Mouse (Mus musculus): ENCODE measurements at regions not wholly inside any gene's neighbourhood (a gene's known extent, or its start where the extent isn't known, plus 50 kb on each side); places are given as distances from the start of the nearest gene placed in this dataset.

- Histone ChIP-seq H3K27ac (ENCODE audit: control insufficient read depth, low read depth, low read length) (no peak overlapping the region), H3K79me2 (ENCODE audit: control insufficient read depth, insufficient read depth, low read length, poor library complexity) (no peaks in the 10 kb centered on the region), H3K4me3 (ENCODE audit: control insufficient read depth in 1 of 2, insufficient read depth in 1 of 2, low read depth in 2 of 2, low read length in 2 of 2) (no peak overlapping the region), H3K4me1 (ENCODE audit: control insufficient read depth in 1 of 2, insufficient read depth in 2 of 2, low read length in 2 of 2) (no peaks in the 10 kb centered on the region), H3K9me3 (replicated peaks; ENCODE audit: insufficient read depth, low read length) (no peaks in the 10 kb centered on the region), H3K36me3 (ENCODE audit: control insufficient read depth in 1 of 2, insufficient read depth in 2 of 2, low read length in 2 of 2) (no peaks in the 10 kb centered on the region), H3K9ac (ENCODE audit: control insufficient read depth, low read depth, low read length, poor library complexity, severe bottlenecking) (no peak overlapping the region), H3K27me3 (ENCODE audit: control insufficient read depth in 1 of 2, insufficient read depth in 2 of 2, low read length in 2 of 2) (no peaks in the 10 kb centered on the region)
- no peak for DNase-seq (ENCODE audit: low read depth, low spot score)
- TF ChIP-seq MXI1 (IDR thresholded peaks at IDR 0.05; ENCODE audit: low read depth, low read length): no peak
- no peak for TF ChIP-seq KAT2A (conservative IDR thresholded peaks at IDR 0.05; ENCODE audit: low read depth, low read length)
- no peak for TF ChIP-seq BHLHE40 (IDR thresholded peaks at IDR 0.05; ENCODE audit: borderline replicate concordance, low read depth, low read length)
- no peak for TF ChIP-seq UBTF (IDR thresholded peaks at IDR 0.05; ENCODE audit: borderline replicate concordance, insufficient read depth, low read depth, low read length)
These were observed 266.7 kb downstream of the Gpat3 start for GRCm38 (mm10) chr5:101112151-101112769.

- TF ChIP-seq MAZ (IDR thresholded peaks at IDR 0.05; ENCODE audit: low read depth, low read length): no peak
- TF ChIP-seq MXI1 (IDR thresholded peaks at IDR 0.05; ENCODE audit: low read depth, low read length): no peak
- no peak for TF ChIP-seq ZKSCAN1 (IDR thresholded peaks at IDR 0.05; ENCODE audit: low read depth, low read length)
- Histone ChIP-seq H3K27me3 (ENCODE audit: control insufficient read depth in 1 of 2, insufficient read depth in 2 of 2, low read length in 2 of 2) (no peaks in the 10 kb centered on the region), H3K4me3 (ENCODE audit: control insufficient read depth in 1 of 2, insufficient read depth in 1 of 2, low read depth in 2 of 2, low read length in 2 of 2) (no peak overlapping the region), H3K9me3 (replicated peaks; ENCODE audit: insufficient read depth, low read length) (no peaks in the 10 kb centered on the region), H3K79me2 (ENCODE audit: control insufficient read depth, insufficient read depth, low read length, poor library complexity) (no peaks in the 10 kb centered on the region), H3K27ac (ENCODE audit: control insufficient read depth, low read depth, low read length) (no peak overlapping the region), H3K36me3 (ENCODE audit: control insufficient read depth in 1 of 2, insufficient read depth in 2 of 2, low read length in 2 of 2) (no peaks in the 10 kb centered on the region), H3K9ac (ENCODE audit: control insufficient read depth, low read depth, low read length, poor library complexity, severe bottlenecking) (no peak overlapping the region), H3K4me1 (ENCODE audit: control insufficient read depth in 1 of 2, insufficient read depth in 2 of 2, low read length in 2 of 2) (no peaks in the 10 kb centered on the region)
- DNase-seq (ENCODE audit: low read depth, low spot score): no peak
These were observed 266.1 kb downstream of the Gpat3 start for GRCm38 (mm10) chr5:101111619-101112018.

GRCm38 (mm10) chr5:101100975-101101699 lies 255.6 kb downstream of the Gpat3 start:
- H3K27me3 ChIP-seq (ENCODE audit: control insufficient read depth in 1 of 2, insufficient read depth in 2 of 2, low read length in 2 of 2): no peaks in the 10 kb centered on the region
- no peaks in the 10 kb centered on the region for H3K36me3 ChIP-seq (ENCODE audit: control insufficient read depth in 1 of 2, insufficient read depth in 2 of 2, low read length in 2 of 2)
- H3K9ac ChIP-seq (ENCODE audit: control insufficient read depth, low read depth, low read length, poor library complexity, severe bottlenecking): no peak overlapping the region
- DNase-seq (ENCODE audit: low read depth, low spot score): no peak
- H3K79me2 ChIP-seq (ENCODE audit: control insufficient read depth, insufficient read depth, low read length, poor library complexity): no peaks in the 10 kb centered on the region
- no peaks in the 10 kb centered on the region for H3K9me3 ChIP-seq (replicated peaks; ENCODE audit: insufficient read depth, low read length)
- no peak overlapping the region for H3K27ac ChIP-seq (ENCODE audit: control insufficient read depth, low read depth, low read length)
- H3K4me3 ChIP-seq (ENCODE audit: control insufficient read depth in 1 of 2, insufficient read depth in 1 of 2, low read depth in 2 of 2, low read length in 2 of 2): no peak overlapping the region
- no peaks in the 10 kb centered on the region for H3K4me1 ChIP-seq (ENCODE audit: control insufficient read depth in 1 of 2, insufficient read depth in 2 of 2, low read length in 2 of 2)
- TF ChIP-seq MYC (IDR thresholded peaks at IDR 0.05; ENCODE audit: low read depth, low read length) (no peak), MEF2A (IDR thresholded peaks at IDR 0.05; ENCODE audit: extremely low read depth, insufficient replicate concordance, low read depth, low read length, poor library complexity, severe bottlenecking) (no peak), POLR2AphosphoS5 (IDR thresholded peaks at IDR 0.05; ENCODE audit: borderline replicate concordance, low read depth, low read length) (no peak), JUND (IDR thresholded peaks at IDR 0.05; ENCODE audit: low read depth, low read length) (no peak), KAT2A (conservative IDR thresholded peaks at IDR 0.05; ENCODE audit: low read depth, low read length) (no peak), MYB (IDR thresholded peaks at IDR 0.05; ENCODE audit: low read depth, low read length) (no peak), HCFC1 (IDR thresholded peaks at IDR 0.05; ENCODE audit: low read depth, low read length) (no peak), MAZ (IDR thresholded peaks at IDR 0.05; ENCODE audit: low read depth, low read length) (no peak), RAD21 (IDR thresholded peaks at IDR 0.05; ENCODE audit: low read depth, low read length) (no peak), TAL1 (IDR thresholded peaks at IDR 0.05; ENCODE audit: low read length) (no peak)
